Mouse (Mus musculus): ENCODE measurements around the gene Hspb2.

- TF ChIP-seq CTCF (IDR thresholded peaks at IDR 0.05; ENCODE audit: control insufficient read depth, insufficient read depth, insufficient read length): no peak
- no peak for TF ChIP-seq CEBPB (IDR thresholded peaks at IDR 0.05; ENCODE audit: low read depth)
- TF ChIP-seq MAX (IDR thresholded peaks at IDR 0.05): no peak
Measured at GRCm38 (mm10) chr9:50752054-50752602, at the start of gene Hspb2.
